ENCODE assay signal across 10 mouse cellular contexts in genomic region chr7:44971142-44971541, GRCm38 (mm10). TPM values are rescaled to one million over a fixed set of nuclear protein-coding genes. Genes with fewer than 3 reads are reported as not detected.
A peak's percentile ranks its signal among the peaks of the same experiment; 100 is the strongest.
DNase-seq lines count a peak whose midpoint lies in the region; ATAC-seq lines count a peak whose summit lies in the region.
"Had no signal": no experiment of that assay in that cellular context is flagged by ENCODE, and none has a peak within 500 bp of the region (broad histone marks: within the 10 kb centered on the region; RNA-seq: fewer than 3 reads in every experiment).

No protein-coding gene starts in this region.

- peak overlapping the region; percentile 66 for H3K4me2 ChIP-seq in liver, embryonic 11.5 days
- H3K4me2 ChIP-seq in forebrain, embryonic 14.5 days (ENCODE audit: low read length), result peak overlapping the region; percentile 58
- peak overlapping the region; percentile 81 for H3K4me2 ChIP-seq in limb, embryonic 12.5 days
- peak overlapping the region; percentile 92 for H3K4me2 ChIP-seq in neural tube, embryonic 15.5 days

- DNase-seq in liver, embryonic 11.5 days (ENCODE audit: low spot score), result no peak
- DNase-seq in liver, result no peak
- DNase-seq in forebrain, embryonic 14.5 days (ENCODE audit: low spot score), result no peak
- DNase-seq in left cerebral cortex, postnatal 4 days, result no peak
- no peak for DNase-seq in urinary bladder, postnatal 14 days (ENCODE audit: low spot score)
- DNase-seq in thymus, postnatal 0 days (ENCODE audit: low spot score), result no peak
- DNase-seq: right cerebral cortex, postnatal 25 days had no signal

- H3K4me1 ChIP-seq in liver, embryonic 11.5 days (replicated peaks; ENCODE audit: control insufficient read depth, insufficient read depth, low read length), result peaks cover 23% of the 10 kb centered on the region
- H3K4me1 ChIP-seq in forebrain, embryonic 14.5 days (ENCODE audit: control insufficient read depth, insufficient read depth, low read length), result peaks cover 25% of the 10 kb centered on the region
- peaks cover 32% of the 10 kb centered on the region for H3K4me1 ChIP-seq in limb, embryonic 12.5 days (replicated peaks)
- H3K4me1 ChIP-seq in neural tube, embryonic 15.5 days, result peaks cover 54% of the 10 kb centered on the region

- H3K27ac ChIP-seq in liver, embryonic 11.5 days (ENCODE audit: low read depth, low read length), result no peak overlapping the region
- peak overlapping the region; percentile 78; the same call in 1 of the 2 replicates for H3K27ac ChIP-seq in forebrain, embryonic 14.5 days (ENCODE audit: low read depth, low read length)
- peak overlapping the region; percentile 92; the same call in 1 of the 2 replicates for H3K27ac ChIP-seq in limb, embryonic 12.5 days
- peak overlapping the region; percentile 86 for H3K27ac ChIP-seq in neural tube, embryonic 15.5 days (replicated peaks)

- H3K36me3 ChIP-seq in liver, embryonic 11.5 days (ENCODE audit: control insufficient read depth, insufficient read depth, low read length), result peaks cover 7% of the 10 kb centered on the region; the same call in 1 of the 2 replicates
- H3K36me3 ChIP-seq in forebrain, embryonic 14.5 days (ENCODE audit: control insufficient read depth, insufficient read depth, low read length), result peaks cover 17% of the 10 kb centered on the region
- H3K36me3 ChIP-seq in limb, embryonic 12.5 days, result peaks cover 30% of the 10 kb centered on the region
- peaks cover 21% of the 10 kb centered on the region for H3K36me3 ChIP-seq in neural tube, embryonic 15.5 days

- no peaks in the 10 kb centered on the region for H3K27me3 ChIP-seq in liver, embryonic 11.5 days (replicated peaks; ENCODE audit: control insufficient read depth, insufficient read depth, low read length)
- H3K27me3 ChIP-seq in forebrain, embryonic 14.5 days (replicated peaks; ENCODE audit: control insufficient read depth, insufficient read depth, low read length), result no peaks in the 10 kb centered on the region
- H3K27me3 ChIP-seq in limb, embryonic 12.5 days, result no peaks in the 10 kb centered on the region
- H3K27me3 ChIP-seq in neural tube, embryonic 15.5 days (replicated peaks), result no peaks in the 10 kb centered on the region

- 0 out of 2 replicates have a peak overlapping the region, but pooled peaks have one; percentile 6 for H3K9ac ChIP-seq in liver, embryonic 11.5 days (ENCODE audit: low read depth, low read length)
- peak overlapping the region; percentile 71 for H3K9ac ChIP-seq in forebrain, embryonic 14.5 days (ENCODE audit: low read length)
- peak overlapping the region; percentile 72 for H3K9ac ChIP-seq in limb, embryonic 12.5 days (replicated peaks)
- peak overlapping the region; percentile 55 for H3K9ac ChIP-seq in neural tube, embryonic 15.5 days (replicated peaks)

- intact Hi-C loops in left cerebral cortex, postnatal 4 days (cut with DNase I), result no loop called here

- 63% methylated on average over 7 of the region's 7 CpGs for WGBS in liver, embryonic 11.5 days
- WGBS in forebrain, embryonic 14.5 days, result 76% methylated on average over 7 of the region's 7 CpGs
- WGBS in limb, embryonic 12.5 days, result 76% methylated on average over 7 of the region's 7 CpGs
- 67% methylated on average over 7 of the region's 7 CpGs for WGBS in neural tube, embryonic 15.5 days

- no peak for ATAC-seq in liver, embryonic 11.5 days (replicated peaks; ENCODE audit: low FRiP score)
- ATAC-seq in forebrain, embryonic 14.5 days, result no peak
- no peak for ATAC-seq in limb, embryonic 12.5 days (ENCODE audit: insufficient number of reproducible peaks, insufficient read depth, low FRiP score, low TSS enrichment, low read depth)
- no peak for ATAC-seq in neural tube, embryonic 15.5 days (ENCODE audit: low FRiP score)

- H3K4me3 ChIP-seq in liver, embryonic 11.5 days (ENCODE audit: low read depth, low read length), result peak overlapping the region; percentile 47
- peak overlapping the region; percentile 35 for H3K4me3 ChIP-seq in forebrain, embryonic 14.5 days (ENCODE audit: low read depth, low read length)
- peak overlapping the region; percentile 55 for H3K4me3 ChIP-seq in limb, embryonic 12.5 days (replicated peaks)
- H3K4me3 ChIP-seq in neural tube, embryonic 15.5 days (replicated peaks), result peak overlapping the region; percentile 55

- H3K9me3 ChIP-seq in liver, embryonic 11.5 days (ENCODE audit: control insufficient read depth, low read length), result no peaks in the 10 kb centered on the region
- H3K9me3 ChIP-seq in forebrain, embryonic 14.5 days (replicated peaks; ENCODE audit: control insufficient read depth, low read length), result no peaks in the 10 kb centered on the region
- H3K9me3 ChIP-seq in limb, embryonic 12.5 days, result no peaks in the 10 kb centered on the region
- no peaks in the 10 kb centered on the region for H3K9me3 ChIP-seq in neural tube, embryonic 15.5 days (replicated peaks)

RNA-seq across cellular contexts. Expression of gene Cpt1c, which starts 3.5 kb away (rescaled TPM):
- 8.2 and 8.5 TPM in 2 replicates for polyA plus RNA-seq in liver, embryonic 11.5 days (2014; fragmentation: Nextera tagmentation; extraction: Ambion mirVana)
- 37.3 and 41.0 TPM in 2 replicates for polyA plus RNA-seq in forebrain, embryonic 14.5 days (2014; fragmentation: Nextera tagmentation; extraction: Ambion mirVana)
- polyA plus RNA-seq in limb, embryonic 12.5 days (2016; fragmentation: Nextera tagmentation; extraction: Ambion mirVana), result 27.8 and 29.9 TPM in 2 replicates
- polyA plus RNA-seq in neural tube, embryonic 15.5 days (2015; fragmentation: Nextera tagmentation; extraction: Ambion mirVana), result 55.5 and 59.0 TPM in 2 replicates
- total RNA-seq in left cerebral cortex, postnatal 4 days (2021), result 10 to 100 TPM; 59.7 to 68.8 TPM
- 1.2 and 2.0 TPM in 2 replicates for polyA plus RNA-seq in thymus, postnatal 0 days (2015; fragmentation: Nextera tagmentation; extraction: Ambion mirVana)

RNA-seq across cellular contexts. Expression of gene Prmt1, which starts 15.2 kb away (rescaled TPM):
- 175 and 186 TPM in 2 replicates for polyA plus RNA-seq in liver, embryonic 11.5 days (2014; fragmentation: Nextera tagmentation; extraction: Ambion mirVana)
- polyA plus RNA-seq in forebrain, embryonic 14.5 days (2014; fragmentation: Nextera tagmentation; extraction: Ambion mirVana), result 241 and 274 TPM in 2 replicates
- polyA plus RNA-seq in limb, embryonic 12.5 days (2016; fragmentation: Nextera tagmentation; extraction: Ambion mirVana), result 704 and 706 TPM in 2 replicates
- 605 and 615 TPM in 2 replicates for polyA plus RNA-seq in neural tube, embryonic 15.5 days (2015; fragmentation: Nextera tagmentation; extraction: Ambion mirVana)
- 100 to 1,000 TPM; 485 to 487 TPM for total RNA-seq in left cerebral cortex, postnatal 4 days (2021)
- polyA plus RNA-seq in thymus, postnatal 0 days (2015; fragmentation: Nextera tagmentation; extraction: Ambion mirVana), result 364 and 365 TPM in 2 replicates

RNA-seq across cellular contexts. Expression of gene Irf3, which starts 26.3 kb away (rescaled TPM):
- polyA plus RNA-seq in liver, embryonic 11.5 days (2014; fragmentation: Nextera tagmentation; extraction: Ambion mirVana), result 76.2 and 88.4 TPM in 2 replicates
- polyA plus RNA-seq in forebrain, embryonic 14.5 days (2014; fragmentation: Nextera tagmentation; extraction: Ambion mirVana), result 52.7 and 60.6 TPM in 2 replicates
- polyA plus RNA-seq in limb, embryonic 12.5 days (2016; fragmentation: Nextera tagmentation; extraction: Ambion mirVana), result 90.9 and 97.2 TPM in 2 replicates
- polyA plus RNA-seq in neural tube, embryonic 15.5 days (2015; fragmentation: Nextera tagmentation; extraction: Ambion mirVana), result 56.8 and 70.2 TPM in 2 replicates
- total RNA-seq in left cerebral cortex, postnatal 4 days (2021), result 10 to 100 TPM; 34.8 to 37.9 TPM
- 138 and 145 TPM in 2 replicates for polyA plus RNA-seq in thymus, postnatal 0 days (2015; fragmentation: Nextera tagmentation; extraction: Ambion mirVana)

RNA-seq across cellular contexts. Expression of gene Bcl2l12, which starts 27.4 kb away (rescaled TPM):
- 39.6 and 41.1 TPM in 2 replicates for polyA plus RNA-seq in liver, embryonic 11.5 days (2014; fragmentation: Nextera tagmentation; extraction: Ambion mirVana)
- 20.0 and 23.4 TPM in 2 replicates for polyA plus RNA-seq in forebrain, embryonic 14.5 days (2014; fragmentation: Nextera tagmentation; extraction: Ambion mirVana)
- polyA plus RNA-seq in limb, embryonic 12.5 days (2016; fragmentation: Nextera tagmentation; extraction: Ambion mirVana), result 87.3 and 96.8 TPM in 2 replicates
- polyA plus RNA-seq in neural tube, embryonic 15.5 days (2015; fragmentation: Nextera tagmentation; extraction: Ambion mirVana), result 9.8 and 19.8 TPM in 2 replicates
- 1 to 10 TPM; 4.4 to 4.7 TPM for total RNA-seq in left cerebral cortex, postnatal 4 days (2021)
- polyA plus RNA-seq in thymus, postnatal 0 days (2015; fragmentation: Nextera tagmentation; extraction: Ambion mirVana), result 66.6 and 68.8 TPM in 2 replicates

RNA-seq across cellular contexts. Expression of gene Tsks, which starts 28.1 kb away (rescaled TPM):
- polyA plus RNA-seq in liver, embryonic 11.5 days (2014; fragmentation: Nextera tagmentation; extraction: Ambion mirVana), result 0.10 TPM in 1 of 2 replicates, not detected in the other
- not detected in 2 replicates for polyA plus RNA-seq in forebrain, embryonic 14.5 days (2014; fragmentation: Nextera tagmentation; extraction: Ambion mirVana)
- polyA plus RNA-seq in limb, embryonic 12.5 days (2016; fragmentation: Nextera tagmentation; extraction: Ambion mirVana), result 0.11 TPM in 1 of 2 replicates, not detected in the other
- 0.14 and 0.24 TPM in 2 replicates for polyA plus RNA-seq in neural tube, embryonic 15.5 days (2015; fragmentation: Nextera tagmentation; extraction: Ambion mirVana)
- total RNA-seq in left cerebral cortex, postnatal 4 days (2021), result not detected
- polyA plus RNA-seq in thymus, postnatal 0 days (2015; fragmentation: Nextera tagmentation; extraction: Ambion mirVana), result 0.23 and 0.25 TPM in 2 replicates
- total RNA-seq: liver, adult 2 months had no signal

Comparison
In these comparisons a context has a peak if more than half of its experiments do, and no peak if none do; other contexts are left out.
1. H3K9ac ChIP-seq: peak in every context shown above with its lines; median percentile 72 in limb, embryonic 12.5 days; 71 in forebrain, embryonic 14.5 days; 55 in neural tube, embryonic 15.5 days; 6 in liver, embryonic 11.5 days.